Mouse (Mus musculus): ENCODE data around the gene Adcy4.

The Adcy4 gene

DNA sequence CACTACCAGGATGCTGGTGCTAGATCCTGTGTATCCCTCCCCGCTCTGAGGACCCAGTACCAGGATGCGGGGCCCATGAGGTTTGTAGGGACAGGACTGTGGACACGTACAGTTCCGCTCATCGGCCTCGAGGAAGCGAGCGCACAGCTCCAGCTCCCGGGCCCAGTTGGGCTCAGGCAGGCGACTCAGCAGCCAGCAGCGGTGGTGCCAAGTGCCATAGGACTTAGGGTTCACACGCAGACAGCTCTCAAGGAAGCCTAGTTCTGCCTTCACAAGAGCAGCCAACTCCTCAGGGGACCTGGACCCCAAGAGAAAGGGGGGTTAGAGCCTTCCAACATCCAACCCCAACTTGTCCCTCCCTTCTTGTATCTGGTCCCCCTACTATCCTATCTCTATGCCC is 63.2 kb downstream of the Adcy4 start:
- no peak for DNase-seq (ENCODE audit: low read depth, low spot score)

DNA sequence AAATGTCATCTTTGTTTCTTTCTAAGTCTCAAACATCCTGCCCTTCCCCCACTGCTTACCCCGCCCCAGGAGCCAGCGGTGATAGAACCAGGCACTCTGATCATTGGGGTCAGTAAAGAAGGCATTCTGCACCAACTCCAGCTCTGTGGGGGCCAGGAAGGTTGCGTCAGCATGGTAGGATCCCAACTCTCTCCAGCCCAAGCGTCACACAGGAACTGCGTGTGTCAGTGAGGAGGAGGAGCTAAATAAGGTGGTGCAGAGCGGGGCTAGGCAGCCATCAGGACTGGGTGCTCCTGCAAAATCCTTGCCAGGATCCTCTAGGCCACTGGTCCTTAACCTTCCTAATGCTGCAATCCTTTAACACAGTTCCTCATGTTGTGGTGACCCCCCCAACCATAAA is 64.2 kb downstream of the Adcy4 start:
- DNase-seq (ENCODE audit: low read depth, low spot score) = no peak

All from forelimb bud, embryonic 11.5 days (tissue).